Mouse (Mus musculus) heart, adult 9 months (tissue): Measurements from ENCODE around the gene Rsph14.

Experiments
- DNase-seq, 2 experiments: peaks; one replicate each; pipeline ENCODE4 v3.0.0; 2022; ENCODE audit warnings: low spot score in 2 of 2

Gene Rsph14

DNA sequence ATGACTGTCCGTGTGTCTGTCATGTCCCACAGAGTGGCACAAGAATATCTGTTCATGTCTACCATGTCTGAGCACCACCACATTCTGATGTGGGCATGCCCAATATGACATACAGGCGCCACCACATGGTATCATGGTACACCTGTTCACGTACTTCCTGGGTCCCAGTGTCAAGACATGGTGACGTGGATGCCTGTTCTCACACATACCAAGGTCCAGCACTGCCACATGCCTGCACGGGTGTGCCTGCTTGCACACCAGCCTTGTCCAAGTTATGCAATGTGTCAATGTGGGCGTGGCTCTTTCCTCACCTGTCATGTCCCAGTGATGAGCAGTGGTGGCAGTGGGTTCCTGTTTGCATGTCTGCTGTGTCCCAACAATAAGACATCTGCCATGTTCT, 99.9 kb downstream of the Rsph14 start:
- no peak for DNase-seq

DNA sequence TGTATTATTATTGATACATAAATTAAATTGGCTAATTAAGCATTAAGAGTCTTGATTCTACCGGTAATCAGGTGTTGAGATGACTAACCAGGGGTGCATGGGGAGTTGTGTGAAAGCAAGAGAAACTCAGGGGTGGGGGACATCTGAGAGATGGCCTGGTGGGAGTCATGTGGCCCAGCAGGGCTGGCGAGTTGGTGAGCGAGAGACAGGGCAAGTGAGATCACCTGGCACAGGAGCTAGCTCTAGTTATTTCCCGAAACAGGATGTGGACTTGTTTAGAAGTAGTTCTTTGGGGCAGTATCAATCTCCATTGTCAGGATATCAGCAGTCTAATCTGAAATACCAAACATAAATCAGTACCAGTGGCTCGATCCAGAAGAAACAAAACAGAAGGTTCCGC, 100.8 kb downstream of the Rsph14 start:
- no peak for DNase-seq

DNA sequence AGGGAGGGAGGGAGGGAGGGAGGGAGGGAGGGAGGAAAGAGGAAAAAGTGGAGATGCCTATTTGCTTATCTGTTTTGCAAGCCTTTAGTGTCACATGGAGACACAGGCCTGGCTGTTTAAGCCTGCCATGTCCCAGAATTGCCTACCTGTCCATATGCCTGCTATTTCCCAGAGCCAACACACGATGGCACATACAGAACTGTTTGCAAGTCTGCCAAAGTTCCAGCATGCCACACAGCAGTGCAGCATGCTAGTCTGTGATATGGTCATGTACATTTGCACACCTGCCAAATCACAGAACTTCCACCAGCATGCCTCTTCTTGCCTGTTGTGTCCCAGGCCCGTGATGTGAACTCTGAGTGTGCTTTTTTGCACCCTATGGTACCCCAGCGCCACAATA, 101.8 kb downstream of the Rsph14 start:
- DNase-seq: no peak

GRCm38 (mm10) chr10:74929578-74929977, 102.8 kb downstream of the Rsph14 start:
- no peak for DNase-seq

DNA sequence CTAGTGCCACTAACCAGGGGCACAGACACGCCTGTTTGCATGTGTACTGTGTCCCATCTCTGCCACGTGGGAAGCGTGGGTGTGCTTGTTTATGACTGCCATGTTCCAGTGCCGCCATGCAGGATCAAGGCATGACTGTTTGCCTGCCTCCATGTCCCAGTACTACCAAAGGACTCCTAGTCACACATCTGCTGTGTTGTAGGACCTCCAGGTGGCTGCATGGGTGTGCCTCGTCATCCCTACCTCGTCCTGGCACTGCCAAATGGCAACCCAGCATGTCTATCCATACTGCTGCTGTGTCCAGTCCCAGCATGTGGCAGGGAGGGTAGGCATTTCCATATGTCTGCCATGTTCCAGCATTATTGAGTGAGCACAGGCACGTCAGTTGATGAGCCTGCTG, 104.1 kb downstream of the Rsph14 start:
- no peak for DNase-seq

DNA sequence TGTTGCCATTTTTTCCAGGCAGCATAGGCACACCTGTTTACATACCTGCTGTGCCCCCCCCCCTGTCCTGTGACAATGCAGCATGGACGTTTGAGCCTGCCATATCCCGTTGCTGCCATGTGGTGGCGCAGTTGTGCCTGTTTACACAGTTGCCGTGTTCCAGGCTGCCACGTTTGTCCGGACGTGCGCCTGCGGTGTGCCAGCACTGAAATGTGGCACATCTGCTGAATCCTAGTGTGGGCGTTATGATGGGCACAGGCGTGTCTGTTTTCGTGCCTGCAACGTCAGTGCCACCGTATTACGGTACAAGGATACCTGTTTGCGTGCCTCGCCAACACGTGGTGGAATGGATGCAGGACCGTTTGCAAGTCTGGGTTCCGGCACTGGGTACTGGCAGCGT, 107.1 kb downstream of the Rsph14 start:
- DNase-seq: no peak

DNA sequence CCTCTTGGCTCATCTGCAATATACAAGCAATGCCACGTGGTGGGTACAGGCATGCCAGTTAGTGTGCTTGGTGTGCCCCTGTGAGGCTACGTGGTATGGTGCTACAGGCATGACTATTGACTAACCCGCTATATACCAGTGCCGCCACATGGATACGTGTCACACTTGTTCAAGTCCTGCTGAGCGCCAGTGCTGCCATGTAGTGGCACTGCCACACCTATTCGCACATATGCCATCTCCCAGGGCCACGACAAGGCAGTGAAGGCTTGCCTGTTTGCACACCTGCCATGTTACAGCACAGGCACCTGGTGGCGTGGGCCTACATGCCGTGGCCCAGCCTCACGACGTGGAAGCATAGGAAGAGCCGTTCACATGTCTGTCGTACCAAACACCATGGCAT, 108.1 kb downstream of the Rsph14 start:
- no peak for DNase-seq

GRCm38 (mm10) chr10:74922763-74923162, 109.6 kb downstream of the Rsph14 start:
- no peak for DNase-seq

- DNase-seq: no peak
Observed at GRCm38 (mm10) chr10:74921614-74922013, 110.8 kb downstream of the Rsph14 start.

DNA sequence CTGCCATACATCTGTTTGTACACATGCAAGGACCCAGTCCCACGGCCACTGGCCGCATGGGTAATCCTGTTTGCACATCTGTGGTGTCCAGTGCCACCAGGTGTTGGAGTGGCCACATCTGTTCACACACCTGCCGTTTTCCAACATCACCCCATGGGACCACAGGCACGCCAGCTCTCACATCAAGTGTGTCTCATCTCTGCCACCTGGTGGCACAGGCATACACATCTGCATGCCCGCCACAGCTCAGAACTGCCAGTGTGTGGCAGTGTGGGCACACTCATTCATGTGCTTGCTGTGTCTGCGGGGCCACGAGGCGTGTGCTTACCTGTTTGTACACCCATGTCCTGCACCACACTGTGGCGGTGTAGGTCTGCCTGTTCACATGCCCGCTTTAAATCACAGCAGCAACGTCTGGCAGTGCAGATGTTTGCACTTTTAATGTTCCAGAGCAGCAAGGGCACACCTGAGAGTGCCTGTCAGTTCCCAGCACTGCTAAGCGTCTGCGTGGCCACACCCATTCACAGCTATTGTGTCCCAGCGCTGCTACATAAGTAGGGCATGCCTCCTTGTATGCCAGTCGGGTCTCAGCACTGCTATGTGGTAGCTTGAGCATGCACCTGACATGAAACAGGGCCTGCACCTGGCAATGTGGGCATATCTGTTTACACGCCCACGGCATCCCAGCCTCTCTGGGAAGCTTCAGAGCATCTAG, 111.4 kb downstream of the Rsph14 start:
- DNase-seq: no peak

DNA sequence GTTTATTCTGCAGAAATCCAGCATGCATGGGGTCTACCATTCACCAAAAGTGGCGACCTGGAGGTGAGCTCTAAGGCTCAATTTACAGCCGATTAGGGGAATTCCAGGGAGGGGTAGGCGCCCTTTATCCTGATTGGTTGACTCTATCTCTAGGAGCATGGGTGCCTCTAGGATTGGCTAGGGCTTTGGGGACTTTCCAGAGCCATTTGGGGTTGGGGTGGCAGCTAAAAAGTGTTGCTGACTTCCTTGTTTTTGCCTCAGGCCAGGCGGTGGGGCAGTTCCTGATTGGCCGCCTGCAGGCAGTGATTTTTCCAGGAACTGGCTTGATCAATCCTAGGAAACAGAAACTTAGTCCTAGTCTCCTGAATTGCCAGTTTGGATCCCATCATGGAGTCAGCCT, 113.1 kb downstream of the Rsph14 start:
- DNase-seq: no peak

GRCm38 (mm10) chr10:74908431-74908830, 124.0 kb downstream of the Rsph14 start:
- no peak for DNase-seq
